In genomic region chr7:114672697-114673096, GRCm38 (mm10) we compare ENCODE assay signal across 9 mouse cellular contexts. TPM values are rescaled to one million over a fixed set of nuclear protein-coding genes. Genes with fewer than 3 reads are reported as not detected.
DNase-seq lines count a peak whose midpoint lies in the region; ATAC-seq and TF ChIP-seq lines count a peak whose summit lies in the region.
"Had no signal": no experiment of that assay in that cellular context is flagged by ENCODE, and none has a peak within 500 bp of the region (broad histone marks: within the 10 kb centered on the region; RNA-seq: fewer than 3 reads in every experiment).

No protein-coding gene starts in this region.

- WGBS in kidney, postnatal 0 days: 36% methylated on average over 2 of the region's 2 CpGs
- 27% methylated on average over 2 of the region's 2 CpGs for WGBS in midbrain, embryonic 11.5 days

- TF ChIP-seq CTCF in kidney, postnatal 0 days (IDR thresholded peaks at IDR 0.05; ENCODE audit: low read depth): peak; percentile 63

- DNase-seq in cerebellum, adult 18-20 months: peak; percentile 4 to 9
- no peak for DNase-seq in cerebellum, adult 8-10 months
- DNase-seq in kidney, postnatal 0 days (ENCODE audit: low spot score): peak; percentile 63
- DNase-seq in kidney, adult 18-20 months: no peak
- DNase-seq in 416B (ENCODE audit: low read depth): peak; percentile 83
- DNase-seq in embryo, embryonic 10.5 days (ENCODE audit: low spot score): peak; percentile 40
- DNase-seq in midbrain, embryonic 11.5 days (ENCODE audit: low spot score, missing footprints): no peak
- no peak for DNase-seq in ovary, postnatal 10 days (ENCODE audit: low spot score)

- H3K9ac ChIP-seq in kidney, postnatal 0 days (ENCODE audit: low read depth, low read length): no peak overlapping the region
- no peak overlapping the region for H3K9ac ChIP-seq in midbrain, embryonic 11.5 days (ENCODE audit: low read length)

- no peak overlapping the region for H3K27ac ChIP-seq in kidney, postnatal 0 days
- no peak overlapping the region for H3K27ac ChIP-seq in midbrain, embryonic 11.5 days (ENCODE audit: low read depth, low read length)

- no peak overlapping the region for H3K4me2 ChIP-seq in kidney, postnatal 0 days (ENCODE audit: low read length)
- no peak overlapping the region for H3K4me2 ChIP-seq in midbrain, embryonic 11.5 days

- no peak overlapping the region for H3K4me3 ChIP-seq in kidney, postnatal 0 days (replicated peaks; ENCODE audit: low read depth, low read length)
- H3K4me3 ChIP-seq in midbrain, embryonic 11.5 days (ENCODE audit: low read depth, low read length): no peak overlapping the region

- no peaks in the 10 kb centered on the region for H3K9me3 ChIP-seq in kidney, postnatal 0 days (replicated peaks; ENCODE audit: low read length)
- no peaks in the 10 kb centered on the region for H3K9me3 ChIP-seq in midbrain, embryonic 11.5 days (ENCODE audit: control insufficient read depth, low read length)

- H3K27me3 ChIP-seq in kidney, postnatal 0 days (ENCODE audit: insufficient read depth, low read length): no peaks in the 10 kb centered on the region
- H3K27me3 ChIP-seq in midbrain, embryonic 11.5 days (ENCODE audit: control insufficient read depth, insufficient read depth, low read length): no peaks in the 10 kb centered on the region

- H3K4me1 ChIP-seq in kidney, postnatal 0 days (replicated peaks; ENCODE audit: insufficient read depth, low read length): no peaks in the 10 kb centered on the region
- H3K4me1 ChIP-seq in midbrain, embryonic 11.5 days (ENCODE audit: control insufficient read depth, insufficient read depth, low read length): no peaks in the 10 kb centered on the region

- no peak for ATAC-seq in kidney, postnatal 0 days (replicated peaks; ENCODE audit: low FRiP score, low read depth)
- ATAC-seq in midbrain, embryonic 11.5 days (ENCODE audit: low FRiP score): no peak

- no peaks in the 10 kb centered on the region for H3K36me3 ChIP-seq in kidney, postnatal 0 days (ENCODE audit: insufficient read depth, low read length)
- no peaks in the 10 kb centered on the region for H3K36me3 ChIP-seq in midbrain, embryonic 11.5 days (ENCODE audit: control insufficient read depth, insufficient read depth, low read length)

RNA-seq across cellular contexts. Expression of gene Calca, which starts 36.5 kb away (rescaled TPM):
- polyA plus RNA-seq in kidney, postnatal 0 days (2015; fragmentation: Nextera tagmentation; extraction: Ambion mirVana): 1.7 and 2.4 TPM in 2 replicates
- 11.9 and 16.9 TPM in 2 replicates for polyA plus RNA-seq in midbrain, embryonic 11.5 days (2014; fragmentation: Nextera tagmentation; extraction: Ambion mirVana)
- polyA plus RNA-seq: small intestine, adult 2 months had no signal

RNA-seq across cellular contexts. Expression of gene Calcb, which starts 45.7 kb away (rescaled TPM):
- polyA plus RNA-seq in kidney, postnatal 0 days (2015; fragmentation: Nextera tagmentation; extraction: Ambion mirVana): 0.14 TPM in 1 of 2 replicates, not detected in the other
- not detected in 2 replicates for polyA plus RNA-seq in midbrain, embryonic 11.5 days (2014; fragmentation: Nextera tagmentation; extraction: Ambion mirVana)

Comparison
In these comparisons a context has a peak if more than half of its experiments do, and no peak if none do; other contexts are left out.
1. DNase-seq: peak in cerebellum, adult 18-20 months (2 of 2), kidney, postnatal 0 days (single experiment), 416B (single experiment) and embryo, embryonic 10.5 days (single experiment); none in cerebellum, adult 8-10 months (single experiment), kidney, adult 18-20 months (single experiment), midbrain, embryonic 11.5 days (single experiment) and ovary, postnatal 10 days (single experiment).